Mouse (Mus musculus): ENCODE results near the gene Rhbdl2.

Rhbdl2 gene

DNA sequence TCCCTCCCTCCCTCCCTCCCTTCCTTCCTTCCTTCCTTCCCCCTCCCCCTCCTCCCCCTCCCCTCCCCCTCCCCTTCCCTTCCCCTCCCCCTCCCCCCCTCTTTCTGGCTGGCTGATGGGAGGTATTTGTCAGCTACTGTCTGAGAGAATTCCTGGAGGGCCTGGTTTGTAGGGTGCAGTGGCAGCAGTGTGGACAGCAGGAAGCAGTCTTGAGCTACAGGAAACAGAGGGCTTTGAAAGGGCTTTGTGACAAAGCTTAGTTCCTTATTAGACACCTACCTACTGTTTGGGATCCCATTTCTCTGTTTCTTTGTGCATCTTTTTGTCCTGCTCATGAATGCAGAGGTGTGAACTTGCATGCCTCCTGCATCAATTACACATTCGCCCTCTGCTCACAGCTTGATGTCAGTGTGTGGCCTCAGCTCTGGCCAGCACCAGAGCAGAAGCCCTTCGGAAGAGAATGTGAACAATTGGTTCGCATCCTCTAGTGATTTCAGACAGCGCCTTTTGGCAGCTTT, 31.5 kb downstream of the Rhbdl2 start:
- DNase-seq, result peak in 1 of 2 experiments; percentile 7

GRCm38 (mm10) chr4:123842126-123842525, 54.5 kb downstream of the Rhbdl2 start:
- DNase-seq, result no peak

- no peak for DNase-seq
Measured at GRCm38 (mm10) chr4:123856888-123857287, 69.2 kb downstream of the Rhbdl2 start.

GRCm38 (mm10) chr4:123858090-123858489, 70.4 kb downstream of the Rhbdl2 start:
- no peak for DNase-seq

DNA sequence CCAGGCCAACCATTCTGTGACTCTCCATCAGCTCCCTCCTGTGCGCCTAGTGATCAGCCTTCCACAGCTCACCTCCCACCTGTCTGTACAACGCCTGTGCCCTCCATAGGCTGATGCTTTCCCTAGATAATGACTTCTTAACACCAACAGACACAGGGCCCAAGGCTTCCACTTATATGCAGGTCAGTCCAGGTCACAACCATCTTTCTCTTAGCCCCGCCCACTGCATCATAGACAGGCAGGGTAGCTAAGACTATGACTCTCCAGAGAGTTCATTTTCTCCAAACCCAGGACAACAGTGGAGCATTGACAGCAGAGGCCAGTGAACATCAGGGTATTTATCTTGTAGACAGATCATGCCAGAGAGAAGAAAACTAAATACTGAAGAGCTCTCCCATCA, 71.7 kb downstream of the Rhbdl2 start, which contains the start of gene 4933427I04Rik:
4933427I04Rik (plus strand) TSS at position 301 of the 400 bp plus-strand sequence.
- DNase-seq, result no peak

DNA sequence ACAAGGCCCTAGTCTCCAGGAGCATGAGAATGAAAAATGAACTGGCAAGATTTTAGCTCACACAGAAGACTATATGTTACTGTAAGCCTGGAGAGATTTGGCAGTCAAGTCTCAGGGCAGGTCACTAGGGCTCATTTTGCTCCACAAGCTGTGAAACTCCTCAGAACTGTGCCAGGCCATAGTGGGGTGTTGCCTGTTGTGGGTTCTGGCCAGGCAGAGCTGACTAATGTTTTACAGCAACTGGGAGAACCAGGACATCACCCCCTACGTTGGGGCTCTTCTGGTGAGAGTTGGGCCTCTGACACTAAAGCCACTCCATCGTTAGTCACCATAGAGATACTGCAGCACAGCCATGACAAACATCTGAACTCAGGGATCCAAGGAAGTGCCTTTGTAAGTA, 72.1 kb downstream of the Rhbdl2 start:
- no peak for DNase-seq

- no peak for DNase-seq
Measured at GRCm38 (mm10) chr4:123860621-123861020, 72.9 kb downstream of the Rhbdl2 start.

Measured in cerebellum, postnatal 25 days (tissue).